8 mouse cellular contexts compared by ENCODE assay signal in the genomic region with DNA sequence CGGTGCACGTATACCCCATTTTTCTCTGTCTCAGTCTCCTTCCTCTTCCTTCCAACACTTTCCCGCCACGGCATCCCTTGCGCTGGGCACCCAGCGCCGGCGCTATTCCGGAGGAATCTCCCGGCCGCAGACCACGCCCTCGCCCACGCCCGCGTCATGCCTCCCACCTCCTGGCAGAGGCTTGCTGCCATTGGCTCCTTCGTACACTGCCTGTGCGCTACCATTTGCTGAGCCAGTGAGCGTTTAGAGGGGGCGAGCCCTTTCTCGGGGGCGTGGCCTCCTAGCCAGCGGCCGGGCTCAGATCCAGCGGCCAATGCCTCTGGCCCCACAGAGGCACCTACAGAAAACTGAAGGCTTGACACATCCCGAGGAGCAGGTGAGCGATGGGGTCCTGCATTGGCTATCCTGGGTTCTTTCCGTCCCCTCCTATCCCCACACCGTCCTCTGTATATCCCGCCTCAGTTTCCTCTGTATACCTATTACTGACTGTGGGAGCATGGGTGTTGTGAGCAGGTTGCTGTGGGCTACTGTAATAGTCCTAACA. TPM values are rescaled to one million over a fixed set of nuclear protein-coding genes. Genes with fewer than 3 reads are reported as not detected.
DNase-seq lines count a peak whose midpoint lies in the region; ATAC-seq and TF ChIP-seq lines count a peak whose summit lies in the region.

TSS of gene Tnfaip8l1 (plus strand) at position 247 of the 544 bp plus-strand sequence.

- intact Hi-C loops in heart, adult 2 months (cut with DNase I), result loop anchor here (2.0 kb wide), 1 partner anchor 20 kb away; the partner anchor contains the start of gene Mydgf

- ATAC-seq in embryonic facial prominence, embryonic 14.5 days (ENCODE audit: low read depth), result peak; percentile 99
- ATAC-seq in limb, embryonic 13.5 days (ENCODE audit: low FRiP score, low read depth), result peak; percentile 98
- ATAC-seq in midbrain, embryonic 16.5 days, result peak; percentile 98

- TF ChIP-seq POLR2A in heart, adult 2 months (IDR thresholded peaks at IDR 0.05; ENCODE audit: insufficient read depth, low read depth, low read length), result peak; percentile 52

- H3K4me2 ChIP-seq in embryonic facial prominence, embryonic 14.5 days (ENCODE audit: low read depth, low read length), result peak within 1 kb of the TSS; percentile 68
- H3K4me2 ChIP-seq in limb, embryonic 13.5 days (replicated peaks), result peak within 1 kb of the TSS; percentile 85
- peak within 1 kb of the TSS; percentile 85 for H3K4me2 ChIP-seq in midbrain, embryonic 16.5 days (ENCODE audit: low read length)

- peak within 1 kb of the TSS; percentile 50 for H3K4me3 ChIP-seq in embryonic facial prominence, embryonic 14.5 days (ENCODE audit: low read depth, low read length)
- H3K4me3 ChIP-seq in heart, adult 2 months, result peak within 1 kb of the TSS; percentile 52
- peak within 1 kb of the TSS; percentile 52 for H3K4me3 ChIP-seq in limb, embryonic 13.5 days
- peak within 1 kb of the TSS; percentile 45 for H3K4me3 ChIP-seq in midbrain, embryonic 16.5 days (ENCODE audit: low read depth, low read length)

- H3K36me3 ChIP-seq in embryonic facial prominence, embryonic 14.5 days (ENCODE audit: control insufficient read depth, insufficient read depth, low read length), result no peaks in the 10 kb centered on the region
- H3K36me3 ChIP-seq in heart, adult 2 months (ENCODE audit: control insufficient read depth, insufficient read depth, low read length), result no peaks in the 10 kb centered on the region
- no peaks in the 10 kb centered on the region for H3K36me3 ChIP-seq in limb, embryonic 13.5 days
- no peaks in the 10 kb centered on the region for H3K36me3 ChIP-seq in midbrain, embryonic 16.5 days (ENCODE audit: control insufficient read depth, insufficient read depth, low read length)

- H3K9me3 ChIP-seq in embryonic facial prominence, embryonic 14.5 days (ENCODE audit: control insufficient read depth, low read length), result no peaks in the 10 kb centered on the region
- no peaks in the 10 kb centered on the region for H3K9me3 ChIP-seq in limb, embryonic 13.5 days
- H3K9me3 ChIP-seq in midbrain, embryonic 16.5 days (replicated peaks; ENCODE audit: control insufficient read depth, low read length, poor library complexity, severe bottlenecking), result no peaks in the 10 kb centered on the region

- 0 out of 2 replicates have a peak, but pooled peaks have one; percentile 16 for TF ChIP-seq CTCF in heart, adult 2 months (IDR thresholded peaks at IDR 0.05)

- 0 out of 2 replicates have a peak, but pooled peaks cover 6% of the 10 kb centered on the region for H3K4me1 ChIP-seq in embryonic facial prominence, embryonic 14.5 days (ENCODE audit: control insufficient read depth, insufficient read depth, low read length)
- peaks cover 2% of the 10 kb centered on the region; the same call in 1 of the 2 replicates for H3K4me1 ChIP-seq in heart, adult 2 months (ENCODE audit: control insufficient read depth, insufficient read depth, low read length)
- H3K4me1 ChIP-seq in limb, embryonic 13.5 days, result peaks cover 21% of the 10 kb centered on the region
- peaks cover 13% of the 10 kb centered on the region for H3K4me1 ChIP-seq in midbrain, embryonic 16.5 days (ENCODE audit: control insufficient read depth, insufficient read depth, low read length)

- H3K27me3 ChIP-seq in embryonic facial prominence, embryonic 14.5 days (replicated peaks; ENCODE audit: control insufficient read depth, insufficient read depth, low read length), result peaks cover 10% of the 10 kb centered on the region; the same call in 1 of the 2 replicates
- H3K27me3 ChIP-seq in heart, adult 2 months (ENCODE audit: control insufficient read depth, insufficient read depth, low read length), result no peaks in the 10 kb centered on the region
- H3K27me3 ChIP-seq in limb, embryonic 13.5 days, result peaks cover 36% of the 10 kb centered on the region
- H3K27me3 ChIP-seq in midbrain, embryonic 16.5 days (ENCODE audit: control insufficient read depth, insufficient read depth, low read depth, low read length), result peaks cover 8% of the 10 kb centered on the region

- H3K27ac ChIP-seq in embryonic facial prominence, embryonic 14.5 days (replicated peaks; ENCODE audit: low read depth, low read length), result no peak within 1 kb of the TSS; the same call in 1 of the 2 replicates
- peak within 1 kb of the TSS; percentile 76 for H3K27ac ChIP-seq in heart, adult 2 months
- H3K27ac ChIP-seq in limb, embryonic 13.5 days, result no peak within 1 kb of the TSS
- H3K27ac ChIP-seq in midbrain, embryonic 16.5 days (ENCODE audit: low read length), result no peak within 1 kb of the TSS

- peak within 1 kb of the TSS; percentile 61 for H3K9ac ChIP-seq in embryonic facial prominence, embryonic 14.5 days (ENCODE audit: low read depth, low read length)
- H3K9ac ChIP-seq in heart, adult 2 months (ENCODE audit: low read depth, low read length), result peak within 1 kb of the TSS; percentile 45
- peak within 1 kb of the TSS; percentile 69 for H3K9ac ChIP-seq in limb, embryonic 13.5 days
- peak within 1 kb of the TSS; percentile 71 for H3K9ac ChIP-seq in midbrain, embryonic 16.5 days (ENCODE audit: low read depth, low read length)

- H3K79me2 ChIP-seq in heart, adult 2 months (replicated peaks; ENCODE audit: control insufficient read depth, insufficient read depth, low read length), result 0 out of 2 replicates have a peak, but pooled peaks cover 1% of the 10 kb centered on the region

- peak; percentile 97 for DNase-seq in 3T3-L1 (ENCODE audit: low read depth, low spot score)
- DNase-seq in adrenal gland, postnatal 4 days (ENCODE audit: low spot score in 2 of 2), result peak; percentile 80 to 86
- peak; percentile 97 for DNase-seq in embryonic facial prominence, embryonic 14.5 days (ENCODE audit: low spot score)
- peak; percentile 96 for DNase-seq in heart, adult 2 months
- peak; percentile 95 for DNase-seq in kidney, adult 8-10 months
- peak; percentile 76 to 92 for DNase-seq in spleen, postnatal 10 days (ENCODE audit: low spot score in 2 of 2)

- 2% methylated on average over 30 of the region's 30 CpGs for WGBS in embryonic facial prominence, embryonic 14.5 days
- WGBS in heart, adult 2 months, result 2% methylated on average over 30 of the region's 30 CpGs
- WGBS in limb, embryonic 13.5 days, result under 1% methylated on average over 30 of the region's 30 CpGs
- WGBS in midbrain, embryonic 16.5 days, result under 1% methylated on average over 30 of the region's 30 CpGs

- no peak for TF ChIP-seq EP300 in heart, adult 2 months (IDR thresholded peaks at IDR 0.05; ENCODE audit: insufficient read depth, low read depth, low read length)

RNA-seq across cellular contexts. Expression of gene Tnfaip8l1, which starts in this region (rescaled TPM):
- 1 to 10 TPM; 8.0 to 9.2 TPM for total RNA-seq in adrenal gland, postnatal 4 days (2021)
- 10.2 and 12.3 TPM in 2 replicates for polyA plus RNA-seq in embryonic facial prominence, embryonic 14.5 days (2014; fragmentation: Nextera tagmentation; extraction: Ambion mirVana)
- 1 to 10 TPM; 1.1 to 1.7 TPM for total RNA-seq in heart, adult 2 months (2021)
- polyA plus RNA-seq in heart, adult 2 months (2012; rRNA removed), result 3.6 and 4.5 TPM in 2 replicates
- 11.3 and 12.0 TPM in 2 replicates for polyA plus RNA-seq in limb, embryonic 13.5 days (2015; fragmentation: Nextera tagmentation; extraction: Ambion mirVana)
- 10.5 and 10.8 TPM in 2 replicates for polyA plus RNA-seq in midbrain, embryonic 16.5 days (2015; fragmentation: Nextera tagmentation; extraction: Ambion mirVana)
